Mouse (Mus musculus) bone marrow, adult 2 months (tissue): ENCODE data around the gene Atf6. TPM values are rescaled to one million over a fixed set of nuclear protein-coding genes. Genes with fewer than 3 reads are reported as not detected.

Source experiments
- H3K27ac ChIP-seq: fragments of 200-500 bp; 2 replicates; pipeline ENCODE4 v1.5.1; 2012; ENCODE audit warnings: low read depth, mild to moderate bottlenecking, control low read depth, inconsistent platforms, low read length; ENCODE audit not compliant: control insufficient read depth, poor library complexity, insufficient read depth
- H3K4me1 ChIP-seq: fragments of 200-500 bp; 2 replicates; pipeline ENCODE4 v1.6.1; 2011; ENCODE audit warnings: low read length; ENCODE audit not compliant: control insufficient read depth, insufficient read depth
- H3K4me3 ChIP-seq: fragments of 200-500 bp; replicated peaks from 2 replicates; pipeline ENCODE3; 2011; ENCODE audit warnings: mild to moderate bottlenecking, low read depth, low read length, control low read depth; ENCODE audit not compliant: control insufficient read depth
- CTCF ChIP-seq: fragments of 200-500 bp; IDR thresholded peaks from 2 replicates; pipeline ENCODE4 v1.5.1; 2011; ENCODE audit warnings: low read length, control low read depth; ENCODE audit not compliant: control insufficient read depth, insufficient read depth
- POLR2A ChIP-seq: fragments of 200-500 bp; IDR thresholded peaks from 2 replicates; pipeline ENCODE4 v1.6.1; 2011; ENCODE audit warnings: low read depth, mild to moderate bottlenecking, control low read depth, low read length, borderline replicate concordance; ENCODE audit not compliant: control insufficient read depth
- WGBS: fragments of 180-500 bp; shearing (Covaris S2); methylation state at CpG from one replicate; pipeline ENCODE4 v1.1.7; 2018; 5-methylcytosine and 5-hydroxymethylcytosine counted together
- polyA plus RNA-seq: library from polyadenylated mRNA; stranded (reverse); fragments of >200 nt; gene quantifications from 2 replicates; pipeline ENCODE4 v1.2.4, GENCODE M21; 2011; ENCODE audit warnings: low replicate concordance; ENCODE audit not compliant: missing spikeins, insufficient read depth, insufficient read length

The Atf6 gene
- polyA plus RNA-seq, 1 experiment = 7.7 TPM

GRCm38 (mm10) chr1:170683863-170684262 lies 183.7 kb downstream of the Atf6 start:
- TF ChIP-seq CTCF (no peak), POLR2A (no peak)
- Histone ChIP-seq H3K4me1 (peaks cover 7% of the 10 kb centered on the region; the same call in 1 of the 2 replicates), H3K4me3 (no peak overlapping the region), H3K27ac (peak overlapping the region; percentile 14)
- WGBS = 9% methylated on average over 6 of the region's 6 CpGs

DNA sequence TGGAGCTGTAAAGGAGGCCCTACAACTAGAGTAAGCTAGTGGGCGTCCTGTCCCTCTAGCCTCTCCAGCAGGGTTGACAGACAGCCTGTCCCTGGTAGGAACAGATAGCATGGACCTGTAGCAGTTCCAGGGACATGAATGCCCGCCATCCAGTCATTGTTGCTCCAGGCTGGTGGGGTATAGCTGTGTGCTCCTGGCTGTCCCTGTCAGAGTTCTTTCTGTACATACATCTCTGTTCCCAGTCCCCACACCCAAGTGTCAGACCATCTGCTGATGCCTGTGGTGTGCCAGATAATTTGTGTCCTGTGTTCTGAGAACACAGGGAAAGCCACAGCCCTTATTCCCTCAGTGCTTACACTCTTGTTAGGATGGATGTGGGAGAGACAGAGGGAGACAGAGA lies 187.9 kb downstream of the Atf6 start:
- WGBS = 77% methylated on average over 2 of the region's 2 CpGs
- Histone ChIP-seq H3K4me3 (no peak overlapping the region), H3K4me1 (peaks cover 5% of the 10 kb centered on the region; the same call in 1 of the 2 replicates), H3K27ac (no peak overlapping the region)
- TF ChIP-seq CTCF (no peak), POLR2A (no peak)

DNA sequence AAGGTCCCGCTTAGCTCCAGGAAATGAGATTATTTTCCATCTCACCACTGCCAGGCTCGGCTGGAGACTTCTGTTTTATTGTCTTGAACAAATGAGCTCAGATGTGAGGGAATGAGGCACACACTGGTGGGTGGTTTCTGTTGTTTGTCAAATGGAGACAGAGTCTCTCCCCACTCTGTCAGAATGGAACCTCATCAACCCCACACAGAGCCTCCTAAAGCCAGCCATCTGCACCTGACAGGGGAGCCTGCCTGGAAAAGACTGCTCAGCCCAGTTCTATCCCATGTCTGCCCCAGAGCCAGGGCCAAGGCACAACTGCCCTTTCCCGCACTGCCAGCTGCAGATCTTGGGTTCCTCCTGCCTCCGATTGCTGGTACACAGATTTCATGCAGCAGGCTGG lies 188.7 kb downstream of the Atf6 start:
- TF ChIP-seq POLR2A = no peak
- TF ChIP-seq CTCF = no peak
- 65% methylated on average over 4 of the region's 4 CpGs for WGBS
- Histone ChIP-seq H3K4me3 (no peak overlapping the region), H3K4me1 (peaks cover 3% of the 10 kb centered on the region; the same call in 1 of the 2 replicates), H3K27ac (no peak overlapping the region)

GRCm38 (mm10) chr1:170677681-170678080 lies 189.9 kb downstream of the Atf6 start:
- H3K27ac ChIP-seq = no peak overlapping the region
- H3K4me1 ChIP-seq = no peaks in the 10 kb centered on the region
- 83% methylated on average over 4 of the region's 4 CpGs for WGBS
- no peak for TF ChIP-seq POLR2A
- TF ChIP-seq CTCF = no peak
- no peak overlapping the region for H3K4me3 ChIP-seq

- Histone ChIP-seq H3K27ac (no peak overlapping the region), H3K4me3 (no peak overlapping the region), H3K4me1 (no peaks in the 10 kb centered on the region)
- WGBS = 85% methylated on average over 9 of the region's 9 CpGs
- no peak for TF ChIP-seq POLR2A
- no peak for TF ChIP-seq CTCF
Observed at GRCm38 (mm10) chr1:170674184-170674775, 193.3 kb downstream of the Atf6 start.

GRCm38 (mm10) chr1:170665200-170665599 lies 202.4 kb downstream of the Atf6 start:
- Histone ChIP-seq H3K27ac (no peak overlapping the region), H3K4me1 (peaks cover 2% of the 10 kb centered on the region; the same call in 1 of the 2 replicates), H3K4me3 (no peak overlapping the region)
- TF ChIP-seq CTCF (no peak), POLR2A (no peak)
- 91% methylated on average over 7 of the region's 7 CpGs for WGBS

GRCm38 (mm10) chr1:170664620-170665185 lies 202.9 kb downstream of the Atf6 start:
- TF ChIP-seq CTCF (no peak), POLR2A (no peak)
- H3K27ac ChIP-seq = no peak overlapping the region
- WGBS = 86% methylated on average over 11 of the region's 11 CpGs
- no peak overlapping the region for H3K4me3 ChIP-seq
- peaks cover 2% of the 10 kb centered on the region; the same call in 1 of the 2 replicates for H3K4me1 ChIP-seq

GRCm38 (mm10) chr1:170659260-170659659 lies 208.3 kb downstream of the Atf6 start:
- Histone ChIP-seq H3K4me1 (no peaks in the 10 kb centered on the region), H3K27ac (no peak overlapping the region), H3K4me3 (no peak overlapping the region)
- no peak for TF ChIP-seq CTCF
- no peak for TF ChIP-seq POLR2A
- 85% methylated on average over 13 of the region's 13 CpGs for WGBS
